Mouse (Mus musculus): ENCODE data around the gene Adm2. TPM values are rescaled to one million over a fixed set of nuclear protein-coding genes. Genes with fewer than 3 reads are reported as not detected.

The Adm2 gene
- polyA plus RNA-seq, 1 experiment from 2014 or later = not detected

DNA sequence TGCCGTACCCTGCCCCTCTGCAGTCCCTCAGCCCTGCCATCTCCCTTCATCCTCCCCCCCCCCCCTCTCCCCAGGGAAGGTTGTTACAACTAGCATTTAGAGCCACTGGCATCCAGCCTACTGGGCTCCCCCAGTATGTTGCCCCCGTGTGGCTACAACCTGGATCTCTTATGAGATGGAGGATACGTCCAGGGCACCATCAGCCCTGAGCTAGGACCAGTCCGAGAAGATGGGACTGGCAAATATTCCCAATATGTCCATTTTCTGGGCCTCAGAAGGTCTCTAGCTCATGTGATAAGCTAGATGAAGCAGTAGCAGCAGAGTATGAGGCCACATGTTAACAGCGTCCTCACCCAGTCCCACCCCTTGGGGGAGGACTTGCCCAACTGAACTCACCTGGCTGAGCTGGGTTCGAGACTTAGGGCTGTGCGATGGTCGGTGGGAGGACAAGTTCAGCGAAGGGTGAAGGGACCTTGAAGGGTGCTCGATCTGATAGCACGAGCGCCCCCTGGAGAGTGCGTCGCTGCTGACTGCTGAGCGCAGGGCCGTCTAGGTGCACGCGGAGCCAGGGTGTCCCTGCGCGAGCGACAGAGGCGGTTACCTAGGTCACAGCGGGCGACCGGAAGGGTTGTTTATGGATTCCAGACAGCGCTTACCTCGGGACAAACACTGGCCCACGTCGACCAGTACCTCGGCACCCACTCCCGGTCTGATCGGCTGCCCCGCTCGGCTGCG lies 50.7 kb downstream of the Adm2 start:
- H3K27ac ChIP-seq (ENCODE audit: low read length) = peak overlapping the region; percentile 83
- H3K27me3 ChIP-seq (ENCODE audit: control insufficient read depth, insufficient read depth, low read length) = peaks cover 13% of the 10 kb centered on the region
- H3K4me2 ChIP-seq (replicated peaks; ENCODE audit: low read depth, low read length) = peak overlapping the region; percentile 68
- 0 out of 2 replicates have a peak, but pooled peaks cover 4% of the 10 kb centered on the region for H3K4me1 ChIP-seq (ENCODE audit: control insufficient read depth, insufficient read depth, low read length)
- no peaks in the 10 kb centered on the region for H3K9me3 ChIP-seq (ENCODE audit: control insufficient read depth, low read depth, low read length)
- peak; percentile 84 for ATAC-seq (ENCODE audit: insufficient number of reproducible peaks, insufficient read depth, low FRiP score, low read depth)
- WGBS = 2% methylated on average over 35 of the region's 35 CpGs
- peak overlapping the region; percentile 58 for H3K4me3 ChIP-seq (ENCODE audit: low read depth, low read length)
- peak overlapping the region; percentile 52 for H3K9ac ChIP-seq (replicated peaks; ENCODE audit: low read depth, low read length)
- peaks cover 39% of the 10 kb centered on the region for H3K36me3 ChIP-seq (ENCODE audit: control insufficient read depth, insufficient read depth, low read length)

DNA sequence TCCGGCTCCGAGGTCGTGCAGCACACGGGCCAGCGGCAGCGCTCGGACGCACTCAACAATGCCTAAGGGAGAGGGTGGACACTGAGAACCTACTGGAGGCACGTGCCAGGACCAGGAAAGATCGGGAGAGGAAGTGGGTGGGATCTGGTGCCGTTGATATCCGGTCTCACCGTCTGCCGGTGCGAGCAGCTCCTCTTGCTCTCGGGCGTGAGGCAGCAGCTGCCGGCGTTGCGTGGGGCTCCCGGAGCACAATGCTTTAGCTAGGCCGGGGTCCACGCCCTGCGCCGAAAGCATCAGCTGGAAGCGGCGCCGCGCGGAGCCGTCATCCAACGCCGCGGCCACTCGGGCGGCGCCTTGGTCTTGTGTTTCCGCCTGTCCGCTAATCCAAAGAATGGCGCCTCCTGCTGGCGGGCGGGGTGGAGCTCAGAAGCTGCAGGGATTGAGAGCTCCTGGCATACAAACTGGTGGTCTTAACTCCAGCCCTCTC lies 51.3 kb downstream of the Adm2 start, which contains the start of gene Sco2:
Sco2 (minus strand) TSS at position 85 of the 487 bp plus-strand sequence.
- Histone ChIP-seq H3K4me1 (ENCODE audit: control insufficient read depth, insufficient read depth, low read length) (peaks cover 8% of the 10 kb centered on the region; the same call in 1 of the 2 replicates), H3K4me3 (ENCODE audit: low read depth, low read length) (peak within 1 kb of the TSS; percentile 58), H3K27ac (ENCODE audit: low read length) (peak within 1 kb of the TSS; percentile 83), H3K36me3 (ENCODE audit: control insufficient read depth, insufficient read depth, low read length) (peaks cover 33% of the 10 kb centered on the region), H3K27me3 (ENCODE audit: control insufficient read depth, insufficient read depth, low read length) (peaks cover 19% of the 10 kb centered on the region), H3K4me2 (replicated peaks; ENCODE audit: low read depth, low read length) (peak within 1 kb of the TSS; percentile 68), H3K9ac (replicated peaks; ENCODE audit: low read depth, low read length) (peak within 1 kb of the TSS; percentile 52), H3K9me3 (ENCODE audit: control insufficient read depth, low read depth, low read length) (no peaks in the 10 kb centered on the region)
- under 1% methylated on average over 42 of the region's 42 CpGs for WGBS
- ATAC-seq (ENCODE audit: insufficient number of reproducible peaks, insufficient read depth, low FRiP score, low read depth) = peak; percentile 73

Small RNA genes within 50 kb of the gene (microRNA-seq; reads per million reads assigned to microRNA genes)
- gene Mir6959 = 0.78 reads per million

Other genes with a start within 250 kb of the Adm2 start
- gene Trabd, start 247.6 kb upstream of the Adm2 start, polyA plus RNA-seq (2014; fragmentation: Nextera tagmentation; extraction: Ambion mirVana) = 43.9 and 47.4 TPM in 2 replicates
- 22.0 and 22.2 TPM in 2 replicates for gene Selenoo, start 233.6 kb upstream of the Adm2 start, polyA plus RNA-seq (2014; fragmentation: Nextera tagmentation; extraction: Ambion mirVana)
- gene Tubgcp6, start 199.6 kb upstream of the Adm2 start, polyA plus RNA-seq (2014; fragmentation: Nextera tagmentation; extraction: Ambion mirVana) = 17.2 and 20.7 TPM in 2 replicates
- gene Hdac10, start 194.0 kb upstream of the Adm2 start, polyA plus RNA-seq (2014; fragmentation: Nextera tagmentation; extraction: Ambion mirVana) = 15.0 and 19.6 TPM in 2 replicates
- gene Mapk12, start 182.0 kb upstream of the Adm2 start, polyA plus RNA-seq (2014; fragmentation: Nextera tagmentation; extraction: Ambion mirVana) = 4.4 and 5.2 TPM in 2 replicates
- gene Mapk11, start 173.1 kb upstream of the Adm2 start, polyA plus RNA-seq (2014; fragmentation: Nextera tagmentation; extraction: Ambion mirVana) = 6.5 and 7.9 TPM in 2 replicates
- 146 and 147 TPM in 2 replicates for gene Plxnb2, start 141.9 kb upstream of the Adm2 start, polyA plus RNA-seq (2014; fragmentation: Nextera tagmentation; extraction: Ambion mirVana)
- 16.4 and 17.6 TPM in 2 replicates for gene Dennd6b, start 126.2 kb upstream of the Adm2 start, polyA plus RNA-seq (2014; fragmentation: Nextera tagmentation; extraction: Ambion mirVana)
- 33.5 and 34.6 TPM in 2 replicates for gene Ppp6r2, start 111.2 kb upstream of the Adm2 start, polyA plus RNA-seq (2014; fragmentation: Nextera tagmentation; extraction: Ambion mirVana)
- 60.4 and 63.0 TPM in 2 replicates for gene Sbf1, start 7.4 kb upstream of the Adm2 start, polyA plus RNA-seq (2014; fragmentation: Nextera tagmentation; extraction: Ambion mirVana)
- not detected in 2 replicates for gene Miox, start 11.7 kb downstream of the Adm2 start, polyA plus RNA-seq (2014; fragmentation: Nextera tagmentation; extraction: Ambion mirVana)
- gene Lmf2, start 32.9 kb downstream of the Adm2 start, polyA plus RNA-seq (2014; fragmentation: Nextera tagmentation; extraction: Ambion mirVana) = 46.5 and 47.0 TPM in 2 replicates
- 148 and 159 TPM in 2 replicates for gene Ncaph2, start 33.0 kb downstream of the Adm2 start, polyA plus RNA-seq (2014; fragmentation: Nextera tagmentation; extraction: Ambion mirVana)
- 4.6 and 6.8 TPM in 2 replicates for gene Sco2, start 51.1 kb downstream of the Adm2 start, polyA plus RNA-seq (2014; fragmentation: Nextera tagmentation; extraction: Ambion mirVana)
- gene Tymp, start 54.3 kb downstream of the Adm2 start, polyA plus RNA-seq (2014; fragmentation: Nextera tagmentation; extraction: Ambion mirVana) = 1.1 and 2.5 TPM in 2 replicates
- 0.80 and 1.3 TPM in 2 replicates for gene Odf3b, start 56.6 kb downstream of the Adm2 start, polyA plus RNA-seq (2014; fragmentation: Nextera tagmentation; extraction: Ambion mirVana)
- 0.06 TPM in 1 of 2 replicates, not detected in the other for gene Klhdc7b, start 62.2 kb downstream of the Adm2 start, polyA plus RNA-seq (2014; fragmentation: Nextera tagmentation; extraction: Ambion mirVana)
- gene Syce3, start 87.8 kb downstream of the Adm2 start, polyA plus RNA-seq (2014; fragmentation: Nextera tagmentation; extraction: Ambion mirVana) = not detected in 2 replicates
- 0.46 and 0.53 TPM in 2 replicates for gene Cpt1b, start 103.1 kb downstream of the Adm2 start, polyA plus RNA-seq (2014; fragmentation: Nextera tagmentation; extraction: Ambion mirVana)
- 2.4 and 3.5 TPM in 2 replicates for gene C730034F03Rik, start 106.9 kb downstream of the Adm2 start, polyA plus RNA-seq (2014; fragmentation: Nextera tagmentation; extraction: Ambion mirVana)
- gene Gm44502, start 107.0 kb downstream of the Adm2 start, polyA plus RNA-seq (2014; fragmentation: Nextera tagmentation; extraction: Ambion mirVana) = not detected in 2 replicates
- 52.2 and 54.5 TPM in 2 replicates for gene Chkb, start 107.2 kb downstream of the Adm2 start, polyA plus RNA-seq (2014; fragmentation: Nextera tagmentation; extraction: Ambion mirVana)
- 3.1 and 4.0 TPM in 2 replicates for gene Mapk8ip2, start 131.2 kb downstream of the Adm2 start, polyA plus RNA-seq (2014; fragmentation: Nextera tagmentation; extraction: Ambion mirVana)
- gene Arsa, start 154.7 kb downstream of the Adm2 start, polyA plus RNA-seq (2014; fragmentation: Nextera tagmentation; extraction: Ambion mirVana) = 14.8 and 16.7 TPM in 2 replicates
- 2.4 and 2.8 TPM in 2 replicates for gene Shank3, start 176.9 kb downstream of the Adm2 start, polyA plus RNA-seq (2014; fragmentation: Nextera tagmentation; extraction: Ambion mirVana)
- 0.27 and 0.64 TPM in 2 replicates for gene Acr, start 245.6 kb downstream of the Adm2 start, polyA plus RNA-seq (2014; fragmentation: Nextera tagmentation; extraction: Ambion mirVana)

All from stomach, embryonic 14.5 days (tissue).